Mouse (Mus musculus) bone marrow, adult 2 months (tissue): ENCODE results near the gene Nrxn2.

Experiments
- CTCF ChIP-seq: fragments of 200-500 bp; IDR thresholded peaks from 2 replicates; pipeline ENCODE4 v1.5.1; 2011; ENCODE audit warnings: low read length, control low read depth; ENCODE audit not compliant: control insufficient read depth, insufficient read depth
- POLR2A ChIP-seq: fragments of 200-500 bp; IDR thresholded peaks from 2 replicates; pipeline ENCODE4 v1.6.1; 2011; ENCODE audit warnings: low read depth, mild to moderate bottlenecking, control low read depth, low read length, borderline replicate concordance; ENCODE audit not compliant: control insufficient read depth

- no peak for TF ChIP-seq CTCF
- TF ChIP-seq POLR2A, result no peak
Observed at GRCm38 (mm10) chr19:6525023-6525422, 106.5 kb downstream of the Nrxn2 start.
